Mouse (Mus musculus) cortical plate, adult 2 months (tissue): Measurements from ENCODE around the gene Cdca8.

Experiments used
- CTCF ChIP-seq: fragments of 200-500 bp; IDR thresholded peaks from 2 replicates; pipeline ENCODE4 v1.5.1; 2011; ENCODE audit warnings: mild to moderate bottlenecking, control low read depth, low read length; ENCODE audit not compliant: insufficient read depth; ENCODE audit errors: extremely low read depth
- POLR2A ChIP-seq: fragments of 200-500 bp; IDR thresholded peaks from 2 replicates; pipeline ENCODE4 v1.6.1; 2011; ENCODE audit warnings: mild to moderate bottlenecking, low read length, control low read depth; ENCODE audit not compliant: insufficient read depth; ENCODE audit errors: extremely low read depth

- TF ChIP-seq POLR2A (no peak), CTCF (no peak)
Observed at GRCm38 (mm10) chr4:124970194-124970593, 31.1 kb upstream of the Cdca8 start.
